Mouse (Mus musculus): ENCODE measurements around the gene Dbil5. TPM values are rescaled to one million over a fixed set of nuclear protein-coding genes. Genes with fewer than 3 reads are reported as not detected.
"Not testable (repeated sequence)": the region's sequence is repeated elsewhere in the genome, so short reads cannot be mapped to it uniquely, and the experiment has no call there.

Dbil5 gene
- polyA plus RNA-seq, 1 experiment from 2014 or later, result 0.43 TPM

DNA sequence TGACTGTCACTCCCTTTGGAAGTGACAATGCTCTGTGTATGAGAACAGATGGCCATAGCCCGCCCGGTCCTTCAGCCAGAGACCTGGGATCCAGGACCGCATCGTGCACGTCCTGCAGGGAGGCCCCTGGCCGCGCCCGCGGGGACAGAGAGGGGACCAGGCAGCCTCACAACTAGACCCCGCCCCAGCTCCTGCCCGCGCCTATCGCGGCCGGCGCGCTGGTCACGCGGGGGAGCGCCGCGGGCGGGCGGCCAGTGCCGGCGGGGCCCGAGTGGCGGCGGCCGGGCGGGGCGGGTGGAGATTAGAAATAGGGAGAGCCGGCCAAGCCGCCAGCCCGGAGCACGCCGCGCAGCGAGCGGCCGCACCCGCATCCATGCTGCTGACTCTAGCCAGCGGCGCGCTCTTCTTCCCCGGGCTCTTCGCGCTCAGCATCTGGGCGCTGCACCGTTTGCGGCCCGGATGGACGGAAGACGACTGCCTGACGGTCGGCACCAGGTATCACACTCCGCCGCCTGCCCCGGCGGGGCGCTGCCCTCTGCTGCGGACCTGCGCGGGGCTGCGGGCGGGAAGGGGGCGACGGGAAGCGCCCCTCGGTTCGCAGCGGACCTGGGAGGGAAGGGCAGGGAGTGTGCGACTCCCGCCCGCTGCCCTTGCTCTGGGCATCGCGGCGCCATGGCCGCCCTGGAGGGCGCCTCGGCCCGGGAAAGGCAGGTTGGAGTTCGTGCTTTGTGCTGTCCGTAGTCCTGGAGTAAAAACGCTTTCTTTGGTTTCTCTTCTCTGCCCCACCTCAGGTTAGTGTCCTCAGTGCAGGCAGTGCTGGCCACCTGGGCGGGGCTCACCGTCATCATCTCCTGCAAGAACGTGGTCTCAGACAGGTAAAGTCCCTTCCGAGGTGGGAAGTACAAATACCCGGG lies 15.4 kb upstream of the Dbil5 start:
- peak; percentile 73 for DNase-seq
- peaks cover 38% of the 10 kb centered on the region for H3K27me3 ChIP-seq
- peaks cover 22% of the 10 kb centered on the region for H3K4me1 ChIP-seq (replicated peaks)
- H3K27ac ChIP-seq, result no peak overlapping the region
- H3K36me3 ChIP-seq, result no peaks in the 10 kb centered on the region
- ATAC-seq (ENCODE audit: low read depth), result peak; percentile 97
- peak overlapping the region; percentile 100 for H3K4me2 ChIP-seq
- peak overlapping the region; percentile 74 for H3K4me3 ChIP-seq (replicated peaks)
- H3K9me3 ChIP-seq (replicated peaks), result no peaks in the 10 kb centered on the region
- peak overlapping the region; percentile 82 for H3K9ac ChIP-seq
- WGBS (ENCODE audit: insufficient replicate concordance), result under 1% methylated on average over 89 of the region's 90 CpGs

DNA sequence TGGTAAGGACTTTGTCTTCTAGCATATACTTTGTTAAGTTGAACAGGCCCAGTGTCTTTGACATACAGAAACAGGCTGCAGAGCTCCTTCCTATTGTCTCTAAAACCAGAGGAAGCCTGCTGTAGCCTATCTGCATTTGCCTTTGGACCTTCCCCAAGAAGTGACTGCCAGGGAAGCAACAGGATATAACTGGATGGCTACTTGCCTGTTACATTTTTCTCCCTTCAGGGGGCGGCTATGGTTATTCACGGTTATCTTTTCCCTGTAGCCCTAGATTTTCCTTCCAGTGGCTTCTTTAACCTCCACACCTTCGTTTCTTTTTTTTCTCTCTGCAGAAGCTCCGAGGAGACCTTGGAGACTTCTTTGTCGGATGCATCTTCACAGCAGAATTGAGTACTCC lies 10.6 kb upstream of the Dbil5 start:
- H3K9me3 ChIP-seq (replicated peaks), result no peaks in the 10 kb centered on the region
- 78% methylated on average over 5 of the region's 5 CpGs for WGBS (ENCODE audit: insufficient replicate concordance)
- ATAC-seq (ENCODE audit: low read depth) (no peak), DNase-seq (no peak)
- H3K9ac ChIP-seq, result no peak overlapping the region; the same call in 1 of the 2 replicates
- H3K4me1 ChIP-seq (replicated peaks), result peaks cover 15% of the 10 kb centered on the region
- no peak overlapping the region for H3K4me2 ChIP-seq
- peaks cover 27% of the 10 kb centered on the region for H3K36me3 ChIP-seq
- no peak overlapping the region for H3K4me3 ChIP-seq (replicated peaks)
- peaks cover 21% of the 10 kb centered on the region for H3K27me3 ChIP-seq
- no peak overlapping the region for H3K27ac ChIP-seq

GRCm38 (mm10) chr11:76210228-76210985 lies 7.0 kb upstream of the Dbil5 start:
- no peak for DNase-seq
- peaks cover 7% of the 10 kb centered on the region; the same call in 1 of the 2 replicates for H3K4me1 ChIP-seq (replicated peaks)
- H3K4me3 ChIP-seq (replicated peaks), result no peak overlapping the region
- H3K27me3 ChIP-seq, result no peaks in the 10 kb centered on the region
- H3K9ac ChIP-seq, result no peak overlapping the region
- ATAC-seq (ENCODE audit: low read depth), result no peak
- H3K27ac ChIP-seq, result no peak overlapping the region
- no peak overlapping the region for H3K4me2 ChIP-seq
- no peaks in the 10 kb centered on the region for H3K9me3 ChIP-seq (replicated peaks)
- peaks cover 53% of the 10 kb centered on the region for H3K36me3 ChIP-seq
- 78% methylated on average over 13 of the region's 13 CpGs for WGBS (ENCODE audit: insufficient replicate concordance)

GRCm38 (mm10) chr11:76211595-76211994 lies 5.8 kb upstream of the Dbil5 start:
- WGBS (ENCODE audit: insufficient replicate concordance), result 96% methylated on average over 5 of the region's 6 CpGs
- ATAC-seq (ENCODE audit: low read depth); H3K27me3 ChIP-seq; H3K9me3 ChIP-seq (replicated peaks); DNase-seq; H3K9ac ChIP-seq; H3K4me3 ChIP-seq (replicated peaks); H3K27ac ChIP-seq; H3K4me2 ChIP-seq: not testable (repeated sequence)
- H3K4me1 ChIP-seq (replicated peaks), result peaks cover 18% of the 10 kb centered on the region
- peaks cover 53% of the 10 kb centered on the region for H3K36me3 ChIP-seq

DNA sequence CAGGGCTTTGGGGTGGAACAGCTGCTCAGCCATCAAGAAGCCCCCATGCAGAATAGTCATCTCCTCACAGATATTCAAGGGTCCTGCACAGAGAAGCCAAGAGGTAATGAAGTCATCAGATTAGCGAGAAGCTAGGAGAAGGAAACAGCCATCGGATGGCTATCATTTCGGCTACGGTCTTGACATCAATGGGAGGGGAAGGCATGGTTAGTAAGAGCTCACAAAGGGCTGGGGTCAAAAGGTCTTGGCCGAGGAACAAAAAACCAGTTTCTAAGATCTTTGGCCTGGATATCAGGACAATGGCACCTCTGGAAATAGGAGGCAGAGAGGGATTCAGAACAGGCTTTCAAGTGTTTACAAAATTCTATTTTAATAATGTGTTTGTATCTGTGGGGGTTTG lies 3.6 kb upstream of the Dbil5 start:
- Histone ChIP-seq H3K9me3 (replicated peaks) (no peaks in the 10 kb centered on the region), H3K9ac (no peak overlapping the region), H3K27me3 (no peaks in the 10 kb centered on the region), H3K4me1 (replicated peaks) (peaks cover 36% of the 10 kb centered on the region), H3K27ac (no peak overlapping the region), H3K4me3 (replicated peaks) (no peak overlapping the region), H3K36me3 (peaks cover 49% of the 10 kb centered on the region), H3K4me2 (no peak overlapping the region)
- DNase-seq, result no peak
- WGBS (ENCODE audit: insufficient replicate concordance), result 83% methylated on average over 5 of the region's 5 CpGs
- no peak for ATAC-seq (ENCODE audit: low read depth)

DNA sequence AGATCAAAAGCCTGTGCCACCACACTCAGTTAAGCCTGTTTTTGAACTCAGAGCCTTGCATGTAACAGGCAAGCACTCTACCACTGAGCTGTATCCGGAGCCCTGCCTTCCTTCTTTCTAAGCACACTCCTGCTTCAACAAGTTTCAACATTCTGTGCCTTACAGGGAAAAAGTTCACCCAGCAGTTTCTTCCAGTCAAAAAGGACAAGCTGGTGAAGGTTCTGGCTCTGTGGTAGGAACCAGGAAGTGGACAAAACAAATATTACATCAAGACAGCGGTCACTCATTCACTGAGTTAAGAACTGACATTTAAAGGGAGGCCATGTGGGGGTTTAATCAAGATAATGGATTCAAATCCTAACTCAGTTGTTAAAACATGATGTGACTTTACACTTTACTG lies 2.4 kb upstream of the Dbil5 start:
- ATAC-seq (ENCODE audit: low read depth) (no peak), DNase-seq (no peak)
- Histone ChIP-seq H3K27ac (no peak overlapping the region), H3K9me3 (replicated peaks) (no peaks in the 10 kb centered on the region), H3K4me3 (replicated peaks) (no peak overlapping the region), H3K4me2 (no peak overlapping the region), H3K4me1 (replicated peaks) (peaks cover 36% of the 10 kb centered on the region), H3K27me3 (no peaks in the 10 kb centered on the region), H3K36me3 (peaks cover 44% of the 10 kb centered on the region), H3K9ac (no peak overlapping the region)
- 81% methylated on average over 2 of the region's 2 CpGs for WGBS (ENCODE audit: insufficient replicate concordance)

- H3K4me1 ChIP-seq (replicated peaks), result peaks cover 36% of the 10 kb centered on the region
- peak overlapping the region; percentile 97 for H3K4me2 ChIP-seq
- H3K36me3 ChIP-seq, result peaks cover 45% of the 10 kb centered on the region
- peak overlapping the region; percentile 92 for H3K9ac ChIP-seq
- no peaks in the 10 kb centered on the region for H3K27me3 ChIP-seq
- ATAC-seq (ENCODE audit: low read depth) (no peak), DNase-seq (no peak)
- H3K27ac ChIP-seq, result peak overlapping the region; percentile 79; the same call in 1 of the 2 replicates
- no peaks in the 10 kb centered on the region for H3K9me3 ChIP-seq (replicated peaks)
- peak overlapping the region; percentile 90 for H3K4me3 ChIP-seq (replicated peaks)
- WGBS (ENCODE audit: insufficient replicate concordance), result 77% methylated on average over 5 of the region's 5 CpGs
Measured at GRCm38 (mm10) chr11:76216049-76216540, 1.3 kb upstream of the Dbil5 start.

GRCm38 (mm10) chr11:76216681-76217389 lies 573 bp upstream of the Dbil5 start:
- peaks cover 47% of the 10 kb centered on the region for H3K36me3 ChIP-seq
- DNase-seq (no peak), ATAC-seq (ENCODE audit: low read depth) (no peak; the same call in 1 of the 2 replicates)
- 2% methylated on average over 33 of the region's 33 CpGs for WGBS (ENCODE audit: insufficient replicate concordance)
- peak overlapping the region; percentile 90 for H3K4me3 ChIP-seq (replicated peaks)
- H3K4me2 ChIP-seq, result peak overlapping the region; percentile 97
- peak overlapping the region; percentile 92 for H3K9ac ChIP-seq
- H3K27me3 ChIP-seq, result no peaks in the 10 kb centered on the region
- peak overlapping the region; percentile 79 for H3K27ac ChIP-seq
- no peaks in the 10 kb centered on the region for H3K9me3 ChIP-seq (replicated peaks)
- H3K4me1 ChIP-seq (replicated peaks), result peaks cover 36% of the 10 kb centered on the region

DNA sequence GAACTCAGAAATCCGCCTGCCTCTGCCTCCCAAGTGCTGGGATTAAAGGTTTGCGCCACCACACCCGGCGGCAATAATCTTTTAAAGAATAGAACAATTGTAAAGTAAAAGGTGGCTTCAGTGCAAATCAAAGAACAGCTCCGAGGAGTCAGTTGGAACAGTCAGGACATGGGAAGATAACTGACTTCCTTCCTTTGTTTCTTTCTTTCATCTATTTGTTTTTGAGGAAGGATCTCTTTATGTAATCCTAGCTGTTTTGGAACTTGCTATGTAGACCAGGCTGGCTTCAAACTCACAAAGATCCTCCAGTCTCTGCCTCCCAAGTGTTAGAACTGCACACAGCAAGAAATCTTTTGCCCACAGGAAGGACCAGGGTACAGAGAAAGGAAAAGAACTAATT lies 7.2 kb downstream of the Dbil5 start:
- H3K4me1 ChIP-seq (replicated peaks), result no peaks in the 10 kb centered on the region
- H3K27me3 ChIP-seq, result no peaks in the 10 kb centered on the region
- no peak for ATAC-seq (ENCODE audit: low read depth)
- no peak for DNase-seq
- H3K9ac ChIP-seq, result no peak overlapping the region
- WGBS (ENCODE audit: insufficient replicate concordance), result 79% methylated on average over 5 of the region's 5 CpGs
- no peak overlapping the region for H3K27ac ChIP-seq
- H3K4me3 ChIP-seq (replicated peaks), result no peak overlapping the region
- H3K4me2 ChIP-seq, result no peak overlapping the region
- H3K9me3 ChIP-seq (replicated peaks), result no peaks in the 10 kb centered on the region
- peaks cover 51% of the 10 kb centered on the region for H3K36me3 ChIP-seq

GRCm38 (mm10) chr11:76225051-76225450 lies 7.6 kb downstream of the Dbil5 start:
- no peak for ATAC-seq (ENCODE audit: low read depth)
- H3K4me3 ChIP-seq (replicated peaks), result no peak overlapping the region
- H3K4me1 ChIP-seq (replicated peaks), result no peaks in the 10 kb centered on the region
- no peak overlapping the region for H3K4me2 ChIP-seq
- peaks cover 47% of the 10 kb centered on the region for H3K36me3 ChIP-seq
- H3K9me3 ChIP-seq (replicated peaks), result no peaks in the 10 kb centered on the region
- no peak overlapping the region for H3K27ac ChIP-seq
- no peak overlapping the region for H3K9ac ChIP-seq
- no peak for DNase-seq
- H3K27me3 ChIP-seq, result no peaks in the 10 kb centered on the region

GRCm38 (mm10) chr11:76236136-76236535 lies 18.7 kb downstream of the Dbil5 start:
- Histone ChIP-seq H3K4me2 (no peak overlapping the region), H3K4me3 (replicated peaks) (no peak overlapping the region), H3K27me3 (no peaks in the 10 kb centered on the region), H3K27ac (no peak overlapping the region), H3K4me1 (replicated peaks) (no peaks in the 10 kb centered on the region), H3K9me3 (replicated peaks) (no peaks in the 10 kb centered on the region), H3K36me3 (peaks cover 61% of the 10 kb centered on the region), H3K9ac (no peak overlapping the region)
- ATAC-seq (ENCODE audit: low read depth) (no peak), DNase-seq (no peak)
- 84% methylated on average over 3 of the region's 3 CpGs for WGBS (ENCODE audit: insufficient replicate concordance)
